ENCODE assay signal across 16 mouse cellular contexts in genomic region chr19:16204776-16205680, GRCm38 (mm10).
DNase-seq lines count a peak whose midpoint lies in the region; ATAC-seq and TF ChIP-seq lines count a peak whose summit lies in the region.
"Had no signal": no experiment of that assay in that cellular context is flagged by ENCODE, and none has a peak within 500 bp of the region (broad histone marks: within the 10 kb centered on the region; RNA-seq: fewer than 3 reads in every experiment).

No protein-coding gene starts in this region.

- TF ChIP-seq CTCF in lung, embryonic 14.5 days (IDR thresholded peaks at IDR 0.05; ENCODE audit: low read depth), result no peak

- H3K36me3 ChIP-seq in megakaryocyte, embryonic 14.5 days (replicated peaks; ENCODE audit: low read length), result peaks cover 60% of the 10 kb centered on the region
- H3K36me3 ChIP-seq in lung, embryonic 14.5 days (ENCODE audit: insufficient read depth), result no peaks in the 10 kb centered on the region
- no peaks in the 10 kb centered on the region for H3K36me3 ChIP-seq in stomach, embryonic 16.5 days (ENCODE audit: control insufficient read depth, insufficient read depth, low read length)
- no peaks in the 10 kb centered on the region for H3K36me3 ChIP-seq in midbrain, embryonic 10.5 days
- H3K36me3 ChIP-seq: embryonic facial prominence, embryonic 15.5 days; liver, embryonic 13.5 days had no signal

- H3K27me3 ChIP-seq in megakaryocyte, embryonic 14.5 days (replicated peaks), result no peaks in the 10 kb centered on the region
- H3K27me3 ChIP-seq in lung, embryonic 14.5 days (ENCODE audit: insufficient read depth, low read length), result no peaks in the 10 kb centered on the region
- no peaks in the 10 kb centered on the region for H3K27me3 ChIP-seq in stomach, embryonic 16.5 days (ENCODE audit: control insufficient read depth, insufficient read depth, low read length)
- H3K27me3 ChIP-seq in midbrain, embryonic 10.5 days (ENCODE audit: low read depth, poor library complexity, severe bottlenecking), result no peaks in the 10 kb centered on the region
- H3K27me3 ChIP-seq: embryonic facial prominence, embryonic 15.5 days; liver, embryonic 13.5 days had no signal

- H3K27ac ChIP-seq in lung, embryonic 14.5 days (ENCODE audit: low read depth), result peak overlapping the region; percentile 40
- H3K27ac ChIP-seq in stomach, embryonic 16.5 days (ENCODE audit: low read length), result peak overlapping the region; percentile 31
- H3K27ac ChIP-seq in midbrain, embryonic 10.5 days (replicated peaks), result no peak overlapping the region
- H3K27ac ChIP-seq: embryonic facial prominence, embryonic 15.5 days; gastrocnemius, adult 2 months; heart, adult 2 months; liver, embryonic 13.5 days had no signal

- no peaks in the 10 kb centered on the region for H3K9me3 ChIP-seq in megakaryocyte, embryonic 14.5 days
- no peaks in the 10 kb centered on the region for H3K9me3 ChIP-seq in lung, embryonic 14.5 days (ENCODE audit: low read depth, low read length)
- no peaks in the 10 kb centered on the region for H3K9me3 ChIP-seq in stomach, embryonic 16.5 days (replicated peaks; ENCODE audit: control insufficient read depth, low read length)
- H3K9me3 ChIP-seq in midbrain, embryonic 10.5 days (replicated peaks), result no peaks in the 10 kb centered on the region
- H3K9me3 ChIP-seq: embryonic facial prominence, embryonic 15.5 days; liver, embryonic 13.5 days had no signal

- H3K4me3 ChIP-seq in megakaryocyte, embryonic 14.5 days (replicated peaks), result peak overlapping the region; percentile 48
- no peak overlapping the region for H3K4me3 ChIP-seq in lung, embryonic 14.5 days (ENCODE audit: low read depth, low read length)
- H3K4me3 ChIP-seq in stomach, embryonic 16.5 days (replicated peaks; ENCODE audit: low read length), result no peak overlapping the region
- H3K4me3 ChIP-seq in midbrain, embryonic 10.5 days, result no peak overlapping the region
- H3K4me3 ChIP-seq: embryonic facial prominence, embryonic 15.5 days; gastrocnemius, adult 2 months; heart, adult 2 months; liver, embryonic 13.5 days had no signal

- H3K4me1 ChIP-seq in megakaryocyte, embryonic 14.5 days, result peaks cover 79% of the 10 kb centered on the region
- no peaks in the 10 kb centered on the region for H3K4me1 ChIP-seq in lung, embryonic 14.5 days (ENCODE audit: insufficient read depth)
- 0 out of 2 replicates have a peak, but pooled peaks cover 11% of the 10 kb centered on the region for H3K4me1 ChIP-seq in stomach, embryonic 16.5 days (ENCODE audit: control insufficient read depth, insufficient read depth, low read length)
- H3K4me1 ChIP-seq in midbrain, embryonic 10.5 days, result no peaks in the 10 kb centered on the region

- H3K4me2 ChIP-seq in lung, embryonic 14.5 days, result no peak overlapping the region
- H3K4me2 ChIP-seq in stomach, embryonic 16.5 days (ENCODE audit: low read depth, low read length), result no peak overlapping the region
- H3K4me2 ChIP-seq: embryonic facial prominence, embryonic 15.5 days; liver, embryonic 13.5 days; midbrain, embryonic 11.5 days had no signal

- H3K9ac ChIP-seq in lung, embryonic 14.5 days, result no peak overlapping the region
- no peak overlapping the region for H3K9ac ChIP-seq in stomach, embryonic 16.5 days (ENCODE audit: low read length)
- H3K9ac ChIP-seq: embryonic facial prominence, embryonic 15.5 days; liver, embryonic 13.5 days had no signal

- 70% methylated on average over 7 of the region's 7 CpGs for WGBS in lung, embryonic 14.5 days
- WGBS in stomach, embryonic 16.5 days, result 70% methylated on average over 7 of the region's 7 CpGs
- WGBS in midbrain, embryonic 10.5 days, result 85% methylated on average over 7 of the region's 7 CpGs

- peak; percentile 74 for DNase-seq in NIH3T3 (ENCODE audit: low read depth)
- DNase-seq in lung, embryonic 14.5 days, result peak; percentile 43
- no peak for DNase-seq in cerebellum, adult 9-11 months
- no peak for DNase-seq in midbrain, embryonic 10.5 days (ENCODE audit: low spot score)
- no peak for DNase-seq in right cerebral cortex, postnatal 4 days
- DNase-seq: cerebellum, adult 18-20 months; gastrocnemius, adult 2 months; heart, adult 2 months; liver, embryonic 13.5 days; thymus, postnatal 4 days had no signal

- ATAC-seq in megakaryocyte, adult 5-6 weeks (ENCODE audit: poor library complexity, severe bottlenecking), result no peak
- peak; percentile 69; the same call in 1 of the 2 replicates for ATAC-seq in lung, embryonic 14.5 days (ENCODE audit: insufficient read depth)
- ATAC-seq in stomach, embryonic 16.5 days (ENCODE audit: insufficient read depth, low FRiP score), result no peak
- ATAC-seq: forebrain, embryonic 14.5 days had no signal

Comparison
In these comparisons a context has a peak if more than half of its experiments do, and no peak if none do; other contexts are left out.
1. DNase-seq: peak in NIH3T3 (single experiment) and lung, embryonic 14.5 days (single experiment); none in cerebellum, adult 9-11 months (single experiment), midbrain, embryonic 10.5 days (single experiment) and right cerebral cortex, postnatal 4 days (single experiment).